Mouse (Mus musculus) brain, embryonic 14.5 days (tissue): ENCODE measurements around the gene Ccdc187. TPM values are rescaled to one million over a fixed set of nuclear protein-coding genes. Genes with fewer than 3 reads are reported as not detected.

Experiments
- DNase-seq: peaks from one replicate; pipeline ENCODE4 v3.0.0-alpha.2; 2011; ENCODE audit warnings: low read depth
- CTCF ChIP-seq: fragments of 200-500 bp; IDR thresholded peaks from 2 replicates; pipeline ENCODE4 v1.5.1; 2012; ENCODE audit warnings: inconsistent platforms, mild to moderate bottlenecking, moderate library complexity, borderline replicate concordance; ENCODE audit not compliant: insufficient read depth, insufficient read length; ENCODE audit errors: extremely low read depth
- POLR2A ChIP-seq: fragments of 200-500 bp; IDR thresholded peaks from 2 replicates; pipeline ENCODE4 v1.6.1; 2012; ENCODE audit warnings: mild to moderate bottlenecking, inconsistent platforms, borderline replicate concordance; ENCODE audit not compliant: poor library complexity, insufficient read depth, insufficient read length, severe bottlenecking; ENCODE audit errors: extremely low read depth
- polyA plus RNA-seq: library from polyadenylated mRNA; depleted of rRNA; stranded (reverse); fragments of >200 nt; gene quantifications from 2 replicates; pipeline ENCODE4 v1.2.3, GENCODE M21; 2012

Gene Ccdc187
- polyA plus RNA-seq, 1 experiment, result 1.9 TPM

DNA sequence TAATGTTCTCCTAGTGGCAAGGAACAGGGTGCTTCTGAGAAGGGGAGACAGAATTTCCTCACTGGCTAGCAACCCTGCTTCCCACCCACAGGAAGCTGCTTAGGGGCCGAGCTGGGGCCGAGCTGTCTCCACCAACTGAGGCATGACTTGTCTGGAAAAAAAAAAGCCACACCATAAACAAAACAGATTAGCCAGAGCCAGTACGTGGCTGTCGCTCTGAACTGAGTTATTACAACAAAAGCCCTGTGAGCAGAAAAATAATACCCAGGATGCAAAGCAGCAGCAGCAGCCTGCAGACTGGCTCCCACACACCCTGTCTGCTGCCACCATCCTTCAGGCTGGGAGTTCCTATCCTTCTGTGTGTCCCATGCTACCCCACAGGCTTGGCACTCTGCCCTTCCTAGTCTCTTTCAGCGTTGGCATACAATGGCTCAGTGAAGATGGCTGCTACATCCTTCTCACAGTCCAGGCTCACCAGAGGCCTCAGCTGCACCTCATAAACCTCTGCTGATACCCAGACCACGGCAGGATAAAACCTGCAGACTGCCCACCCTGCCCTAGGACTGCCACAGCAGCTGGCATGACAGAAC lies 2.3 kb upstream of the Ccdc187 start:
- DNase-seq, result peak; percentile 80
- TF ChIP-seq CTCF (no peak), POLR2A (no peak)

DNA sequence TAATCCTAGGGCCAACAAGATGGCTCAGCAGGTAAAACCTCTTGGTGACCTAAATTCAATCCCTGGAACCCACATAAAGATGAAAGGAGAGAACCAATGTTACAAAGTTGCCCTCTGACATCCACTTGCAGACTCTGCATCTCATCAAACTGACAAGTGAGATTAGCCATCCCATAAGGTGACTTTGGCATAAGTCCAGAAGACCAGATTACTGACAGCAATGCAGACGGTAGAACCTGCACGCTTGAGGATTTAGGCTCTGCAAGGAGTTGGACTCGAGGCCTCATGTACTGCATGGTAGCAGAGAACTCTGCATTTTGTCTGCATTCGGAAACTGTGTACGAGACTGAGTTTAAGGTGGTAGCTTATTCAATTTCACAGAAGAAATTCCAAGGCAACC lies 4.2 kb downstream of the Ccdc187 start:
- peak; percentile 24 for DNase-seq
- TF ChIP-seq CTCF (no peak), POLR2A (no peak)

- no peak for DNase-seq
Measured at GRCm38 (mm10) chr2:26286391-26286790, 8.0 kb downstream of the Ccdc187 start.

DNA sequence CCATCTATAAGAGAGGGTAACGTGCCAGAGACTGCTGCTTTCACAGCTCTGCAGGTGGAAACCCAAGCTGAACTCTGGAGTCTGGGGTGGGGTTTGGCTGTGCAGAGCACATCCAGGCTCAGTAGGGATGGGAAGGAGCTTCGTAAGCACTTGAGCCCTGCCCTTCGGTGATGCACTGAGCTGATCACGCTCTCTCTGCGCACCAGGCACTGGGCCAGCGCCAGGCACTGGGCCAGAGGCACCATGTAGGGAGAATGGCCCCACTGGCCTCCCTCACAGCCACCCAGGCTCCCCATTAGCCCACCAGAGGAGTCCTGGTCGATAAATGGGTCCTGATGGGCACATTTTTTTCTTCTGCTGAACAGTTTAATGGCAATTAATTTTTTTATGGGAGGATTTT lies 8.6 kb downstream of the Ccdc187 start:
- peak; percentile 61 for DNase-seq
- TF ChIP-seq CTCF, result no peak
- TF ChIP-seq POLR2A, result no peak

More at GRCm38 (mm10) chr2:26286391-26286790, 8.0 kb downstream of the Ccdc187 start:
- no peak for TF ChIP-seq POLR2A
- no peak for TF ChIP-seq CTCF

DNA sequence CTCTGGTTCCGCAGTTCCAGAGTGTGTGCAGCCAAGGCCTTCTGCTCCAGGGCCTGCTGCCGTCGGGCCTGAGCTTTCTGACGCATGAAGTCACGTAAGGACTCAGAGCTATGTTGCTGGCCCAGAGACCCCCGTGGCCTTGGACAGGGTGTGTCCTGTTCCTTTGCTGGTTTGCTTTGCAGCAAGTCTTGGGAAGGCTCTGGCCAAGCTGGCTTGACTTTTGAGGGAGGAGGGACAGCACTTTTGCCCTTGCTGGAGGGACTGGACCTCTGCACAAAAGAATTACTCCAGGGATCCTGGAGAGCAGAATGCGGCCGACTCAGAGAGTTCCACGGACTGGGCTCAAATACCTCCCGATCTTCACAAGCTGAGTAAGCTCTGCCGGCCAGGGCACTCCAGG lies 13.8 kb downstream of the Ccdc187 start:
- DNase-seq, result no peak
- TF ChIP-seq POLR2A, result no peak
- no peak for TF ChIP-seq CTCF

DNA sequence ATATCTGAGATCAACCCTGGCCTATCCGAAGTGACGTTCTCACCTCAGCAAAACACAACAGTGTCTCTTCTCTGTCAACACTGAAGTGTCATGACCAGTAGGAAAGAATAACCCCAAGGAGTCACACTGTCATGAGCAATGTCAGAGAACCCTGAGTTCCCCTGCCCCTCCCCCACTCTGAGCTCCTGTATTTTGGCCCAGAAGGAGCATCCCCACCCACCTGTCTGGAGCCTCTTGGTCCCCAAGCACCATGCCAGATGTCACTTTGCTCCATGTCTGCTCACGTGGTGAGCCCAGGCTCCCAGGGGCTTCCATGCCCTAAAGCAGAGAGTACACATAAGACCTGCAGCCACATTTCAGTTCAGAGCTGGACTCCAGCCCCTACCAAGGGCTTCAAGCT lies 14.6 kb downstream of the Ccdc187 start:
- no peak for TF ChIP-seq CTCF
- TF ChIP-seq POLR2A, result no peak
- DNase-seq, result no peak

DNA sequence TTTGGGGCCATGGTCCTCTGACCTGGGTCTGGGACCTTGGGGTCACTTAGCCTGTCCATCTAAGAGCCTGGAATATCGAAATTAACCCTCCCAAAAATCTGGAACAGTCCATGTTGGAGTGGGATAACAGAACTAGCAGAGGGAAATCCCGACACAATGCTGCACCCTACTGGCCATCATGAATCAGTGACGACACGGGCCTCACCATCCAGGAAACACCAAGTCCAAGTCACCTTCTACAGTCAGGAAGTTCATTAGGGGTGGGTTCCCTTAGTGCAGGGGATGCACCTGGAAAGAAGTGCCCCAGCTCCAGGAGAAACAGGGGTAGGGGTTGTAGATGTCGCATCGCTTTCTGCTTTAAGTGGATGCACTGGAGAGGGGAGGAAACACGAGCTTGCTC lies 20.7 kb downstream of the Ccdc187 start:
- DNase-seq, result peak; percentile 79
- TF ChIP-seq POLR2A, result no peak
- TF ChIP-seq CTCF, result peak; percentile 86

DNA sequence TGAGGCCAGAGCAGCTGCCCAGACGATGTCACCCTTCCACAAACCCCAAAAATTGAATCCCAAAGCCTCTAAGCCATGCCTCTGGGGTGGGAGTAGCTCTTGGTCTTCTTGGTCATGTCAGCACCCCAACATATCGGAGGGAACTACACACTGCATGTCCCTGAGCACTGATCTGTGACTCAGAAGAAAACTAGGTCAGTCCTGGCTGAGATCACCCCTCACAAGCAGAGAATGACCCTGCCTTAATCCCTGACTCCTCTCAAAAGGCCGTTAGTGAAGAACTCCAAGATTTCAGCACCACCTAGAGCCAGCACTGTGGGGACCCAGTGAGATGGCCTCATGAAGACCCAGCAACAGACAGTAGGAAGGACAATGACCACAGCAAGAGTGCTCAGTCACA lies 26.1 kb downstream of the Ccdc187 start:
- TF ChIP-seq CTCF, result no peak
- no peak for TF ChIP-seq POLR2A
- DNase-seq, result no peak

DNA sequence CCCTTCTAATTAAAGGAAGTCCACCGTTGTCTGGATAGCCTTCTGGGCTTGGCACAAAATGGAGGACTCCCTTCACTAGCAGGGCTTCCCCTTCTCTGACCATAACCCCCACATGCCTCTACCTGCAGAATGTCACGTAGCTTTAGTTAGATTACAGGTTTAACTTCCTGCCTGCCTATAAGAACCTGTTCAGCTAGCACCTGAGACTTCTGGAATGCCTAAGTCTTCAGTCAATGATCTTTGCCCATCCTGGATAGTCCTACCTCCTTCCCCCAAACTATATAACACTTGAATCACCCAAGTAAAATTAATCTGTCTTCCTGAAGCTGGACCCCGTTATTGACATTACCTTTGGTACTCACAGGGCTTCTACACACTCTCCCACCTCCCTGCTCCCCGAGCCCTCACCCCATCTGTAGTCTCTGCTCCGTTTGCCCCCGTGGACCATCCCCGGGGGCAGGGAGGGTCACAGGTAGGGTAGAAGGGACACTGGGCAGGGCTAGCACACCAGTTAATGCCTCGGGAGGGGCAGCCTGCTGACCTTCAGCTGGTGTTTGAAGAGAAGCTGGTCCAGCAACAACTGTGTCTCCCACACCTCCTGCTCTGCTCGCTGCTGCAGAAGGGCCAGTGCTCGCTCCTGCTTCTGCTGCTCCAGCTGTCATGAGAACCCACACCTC lies 28.2 kb downstream of the Ccdc187 start:
- TF ChIP-seq CTCF (no peak), POLR2A (no peak)

GRCm38 (mm10) chr2:26265095-26265494 lies 29.3 kb downstream of the Ccdc187 start:
- DNase-seq, result peak; percentile 16
- no peak for TF ChIP-seq POLR2A
- no peak for TF ChIP-seq CTCF

More for the DNA sequence above, 28.2 kb downstream of the Ccdc187 start:
- DNase-seq, result no peak

DNA sequence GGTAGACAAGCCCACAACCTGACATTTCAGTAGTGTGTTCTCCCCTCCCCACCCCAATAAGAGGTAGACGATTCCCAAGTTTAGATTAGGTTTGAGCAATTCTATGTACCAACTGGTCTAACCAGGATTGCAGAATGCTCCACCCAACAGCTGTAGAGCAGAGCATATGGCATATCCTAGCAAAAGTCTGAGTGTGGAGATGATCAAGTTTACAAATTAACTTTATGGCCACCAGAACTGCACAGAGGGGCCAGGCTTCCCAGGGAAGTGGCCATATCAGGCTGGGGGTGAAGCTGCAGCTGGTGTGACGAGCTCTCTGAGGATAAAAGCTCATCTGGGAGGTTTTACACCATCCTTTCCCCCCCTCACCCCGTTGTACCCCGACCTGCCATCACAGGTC lies 29.7 kb downstream of the Ccdc187 start:
- TF ChIP-seq POLR2A, result no peak
- no peak for TF ChIP-seq CTCF
- no peak for DNase-seq
